8 mouse cellular contexts compared by ENCODE assay signal in the genomic region with DNA sequence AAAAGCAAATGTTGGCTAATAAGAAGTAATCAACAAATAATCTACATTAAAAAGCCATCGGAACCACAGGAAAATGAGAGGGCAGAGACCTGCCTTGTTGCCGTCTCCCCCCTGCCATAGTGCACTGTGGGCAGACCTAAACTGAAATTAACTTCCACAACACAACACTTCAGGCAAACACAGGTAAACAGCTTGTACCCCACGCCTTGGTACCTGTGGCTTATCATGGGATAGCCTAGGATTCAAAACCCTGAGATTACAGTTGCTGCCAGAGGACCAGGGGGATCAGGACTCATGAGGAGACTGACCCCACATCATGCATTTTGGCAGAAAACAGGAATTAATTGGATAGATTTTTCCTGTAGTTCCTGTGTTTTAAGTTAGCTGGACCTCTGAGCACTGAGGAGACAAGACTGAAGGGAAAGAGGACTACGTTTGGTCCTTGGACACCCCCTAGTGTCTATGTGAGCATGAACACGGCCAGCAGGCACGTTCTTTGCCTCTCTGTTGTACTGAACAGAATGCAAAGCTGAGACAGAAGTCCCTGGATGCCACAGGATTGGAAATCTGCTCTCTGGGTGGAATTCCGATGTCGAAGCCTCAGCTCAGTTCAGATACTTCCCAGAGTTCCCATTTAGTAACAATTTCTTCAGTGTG.
DNase-seq lines count a peak whose midpoint lies in the region; ATAC-seq lines count a peak whose summit lies in the region.

No protein-coding gene starts in this region.

- ATAC-seq in common myeloid progenitor, adult 5-6 weeks (replicated peaks; ENCODE audit: low read depth, poor library complexity, severe bottlenecking): peak; percentile 81
- peak; percentile 65; the same call in 1 of the 2 replicates for ATAC-seq in heart, embryonic 16.5 days (replicated peaks; ENCODE audit: extremely low read depth, insufficient read depth, low FRiP score)
- ATAC-seq in liver, embryonic 11.5 days (replicated peaks; ENCODE audit: low FRiP score): peak; percentile 54; the same call in 1 of the 2 replicates
- ATAC-seq in granulocyte monocyte progenitor cell, adult 5-6 weeks (replicated peaks; ENCODE audit: poor library complexity, severe bottlenecking): no peak; the same call in 1 of the 2 replicates

- H3K27me3 ChIP-seq in heart, embryonic 16.5 days (ENCODE audit: control insufficient read depth, insufficient read depth, low read length): no peaks in the 10 kb centered on the region
- no peaks in the 10 kb centered on the region for H3K27me3 ChIP-seq in liver, embryonic 11.5 days (replicated peaks; ENCODE audit: control insufficient read depth, insufficient read depth, low read length)

- H3K4me3 ChIP-seq in heart, embryonic 16.5 days (ENCODE audit: low read length): no peak overlapping the region
- H3K4me3 ChIP-seq in liver, embryonic 11.5 days (ENCODE audit: low read depth, low read length): no peak overlapping the region

- 42% methylated on average over 8 of the region's 8 CpGs for WGBS in heart, embryonic 16.5 days
- 48% methylated on average over 8 of the region's 8 CpGs for WGBS in liver, embryonic 11.5 days

- H3K36me3 ChIP-seq in heart, embryonic 16.5 days (ENCODE audit: control insufficient read depth, insufficient read depth): no peaks in the 10 kb centered on the region
- no peaks in the 10 kb centered on the region for H3K36me3 ChIP-seq in liver, embryonic 11.5 days (ENCODE audit: control insufficient read depth, insufficient read depth, low read length)

- H3K9me3 ChIP-seq in heart, embryonic 16.5 days (replicated peaks; ENCODE audit: control insufficient read depth, low read length): no peaks in the 10 kb centered on the region
- H3K9me3 ChIP-seq in liver, embryonic 11.5 days (ENCODE audit: control insufficient read depth, low read length): no peaks in the 10 kb centered on the region

- no peaks in the 10 kb centered on the region for H3K4me1 ChIP-seq in heart, embryonic 16.5 days (ENCODE audit: control insufficient read depth, insufficient read depth, low read length)
- no peaks in the 10 kb centered on the region for H3K4me1 ChIP-seq in liver, embryonic 11.5 days (replicated peaks; ENCODE audit: control insufficient read depth, insufficient read depth, low read length)

- H3K9ac ChIP-seq in heart, embryonic 16.5 days (ENCODE audit: low read length): no peak overlapping the region
- no peak overlapping the region for H3K9ac ChIP-seq in liver, embryonic 11.5 days (ENCODE audit: low read depth, low read length)

- H3K4me2 ChIP-seq in heart, embryonic 16.5 days (ENCODE audit: low read depth, low read length): no peak overlapping the region
- no peak overlapping the region for H3K4me2 ChIP-seq in liver, embryonic 11.5 days

- H3K27ac ChIP-seq in heart, embryonic 16.5 days (ENCODE audit: low read length): no peak overlapping the region
- no peak overlapping the region for H3K27ac ChIP-seq in liver, embryonic 11.5 days (ENCODE audit: low read depth, low read length)

- DNase-seq in ovary, postnatal 14 days (ENCODE audit: low spot score): peak; percentile 21
- DNase-seq in ovary, adult 18-20 months (ENCODE audit: low spot score): no peak
- peak; percentile 57 for DNase-seq in kidney, postnatal 14 days
- no peak for DNase-seq in liver, embryonic 11.5 days (ENCODE audit: low spot score)
- peak; percentile 72 for DNase-seq in retina, postnatal 1 day

Comparison
In these comparisons a context has a peak if more than half of its experiments do, and no peak if none do; other contexts are left out.
1. DNase-seq: peak in ovary, postnatal 14 days (single experiment), kidney, postnatal 14 days (single experiment) and retina, postnatal 1 day (single experiment); none in ovary, adult 18-20 months (single experiment) and liver, embryonic 11.5 days (single experiment).